Mouse (Mus musculus): ENCODE data around the gene Sept10. TPM values are rescaled to one million over a fixed set of nuclear protein-coding genes. Genes with fewer than 3 reads are reported as not detected.

Gene Sept10
- total RNA-seq, 2 experiments from 2014 or later: 6.4 to 7.3 TPM

DNA sequence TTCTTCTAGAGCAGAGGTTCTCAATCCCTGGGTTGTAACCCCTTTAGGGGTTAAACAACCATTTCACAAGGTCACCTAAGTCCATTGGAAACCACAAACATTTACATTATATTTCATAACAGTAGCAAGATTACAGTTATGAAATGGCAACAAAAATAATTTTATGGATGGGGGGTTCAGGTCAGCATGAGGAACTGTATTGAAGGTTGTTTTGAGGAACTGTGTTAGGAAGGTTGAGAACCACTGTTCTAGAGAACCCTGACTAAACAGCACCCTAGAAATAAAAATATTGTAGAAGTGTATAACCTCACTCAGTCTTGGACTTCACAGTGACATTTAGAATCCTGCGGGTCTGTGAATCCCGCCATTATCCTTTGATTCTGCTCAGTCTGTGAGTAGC is 13.6 kb upstream of the Sept10 start:
- intact Hi-C loops (cut with DNase I): no loop called here
- no peak for DNase-seq (ENCODE audit: low spot score in 2 of 2)

DNA sequence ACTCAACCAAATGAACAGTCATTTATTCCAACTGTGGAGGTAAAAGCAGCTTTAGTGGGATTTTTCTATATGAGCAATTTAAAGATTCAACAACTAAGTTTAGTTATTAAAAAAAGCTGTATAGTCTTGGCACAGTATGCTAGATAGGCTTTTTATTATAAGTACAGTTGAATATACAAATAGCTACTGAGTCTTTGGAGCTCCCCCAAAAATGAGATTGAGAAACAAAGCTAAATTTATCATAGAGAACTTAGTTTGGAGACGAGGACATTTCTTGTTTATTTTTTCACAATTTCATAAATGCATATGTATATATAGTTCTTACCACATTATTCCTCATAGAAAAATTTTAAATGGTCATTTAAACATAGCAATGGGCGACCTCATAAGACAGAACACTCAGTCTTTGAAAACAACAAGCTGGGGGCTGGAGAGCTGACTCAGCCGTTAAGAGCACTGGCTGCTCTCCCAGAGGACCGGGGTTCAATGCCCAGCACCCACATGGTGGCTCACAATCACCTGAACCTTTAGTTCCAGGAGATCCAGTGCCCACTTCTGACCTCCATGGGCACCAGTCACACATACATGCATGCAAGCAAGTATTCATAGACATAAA is 7.7 kb upstream of the Sept10 start:
- no peak for DNase-seq (ENCODE audit: low spot score in 2 of 2)
- intact Hi-C loops (cut with DNase I): no loop called here

DNA sequence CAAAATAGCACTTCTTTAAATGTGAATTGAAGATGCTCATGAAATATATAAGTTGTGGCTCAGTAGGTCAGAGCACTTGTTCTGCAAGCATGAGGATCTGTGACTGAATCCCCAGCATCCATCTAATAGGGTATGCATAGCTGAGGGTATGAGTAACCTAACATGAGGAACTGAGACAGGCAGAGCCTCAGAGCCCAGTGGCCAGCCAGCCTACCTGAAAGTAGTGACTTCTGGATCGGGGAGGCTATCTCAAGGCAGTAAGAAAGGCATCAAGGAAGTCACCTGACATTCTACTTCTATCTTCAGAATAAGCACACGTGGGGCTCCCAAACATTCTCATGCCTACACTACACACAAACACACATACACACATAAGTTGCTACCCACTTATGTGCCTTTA is 3.5 kb upstream of the Sept10 start:
- intact Hi-C loops (cut with DNase I): no loop called here
- DNase-seq (ENCODE audit: low spot score in 2 of 2): no peak

DNA sequence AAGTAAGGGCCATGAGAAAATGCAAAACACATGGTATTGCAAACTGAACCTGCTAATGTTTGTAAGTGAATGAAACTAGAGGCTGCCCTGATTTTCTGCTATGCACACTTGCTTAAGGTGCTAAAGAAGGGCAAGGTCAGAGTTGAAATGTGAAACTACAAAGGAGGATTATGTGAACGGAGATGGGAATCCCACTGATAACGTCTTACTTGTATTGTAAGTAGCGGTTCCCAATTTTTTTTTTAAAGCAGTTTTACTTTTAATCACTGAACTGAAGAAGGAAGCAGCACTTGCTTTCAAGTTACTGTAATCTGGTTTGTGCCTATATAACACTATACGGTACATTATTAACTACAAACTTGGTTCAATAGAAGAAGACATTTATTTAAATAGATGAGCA is 2.2 kb upstream of the Sept10 start:
- intact Hi-C loops (cut with DNase I): loop anchor here (5.0 kb wide), 1 partner anchor 57 kb away; no protein-coding TSS in a partner anchor
- no peak for DNase-seq (ENCODE audit: low spot score in 2 of 2)

DNA sequence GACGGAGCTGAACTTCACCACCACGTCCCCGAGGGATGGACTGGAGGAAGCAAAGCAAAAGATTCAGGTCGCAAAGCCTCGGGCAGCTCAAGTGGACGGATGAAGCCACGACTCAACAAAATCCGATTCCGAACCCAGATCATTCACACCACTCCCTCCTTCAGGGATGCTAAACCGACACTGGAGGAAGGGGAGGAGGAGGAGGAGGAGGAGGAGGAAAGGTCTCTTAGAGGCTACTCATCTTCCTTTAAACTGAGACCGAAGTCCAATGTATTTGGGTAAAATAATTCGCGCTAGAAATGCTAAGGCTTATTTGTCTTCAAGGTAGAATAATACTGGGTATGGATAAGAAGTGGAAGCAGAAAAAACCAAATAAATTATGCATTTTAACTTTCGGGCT is 1.7 kb upstream of the Sept10 start:
- DNase-seq (ENCODE audit: low spot score in 2 of 2): no peak
- intact Hi-C loops (cut with DNase I): loop anchor here (5.0 kb wide), 1 partner anchor 56 kb away; no protein-coding TSS in a partner anchor

DNA sequence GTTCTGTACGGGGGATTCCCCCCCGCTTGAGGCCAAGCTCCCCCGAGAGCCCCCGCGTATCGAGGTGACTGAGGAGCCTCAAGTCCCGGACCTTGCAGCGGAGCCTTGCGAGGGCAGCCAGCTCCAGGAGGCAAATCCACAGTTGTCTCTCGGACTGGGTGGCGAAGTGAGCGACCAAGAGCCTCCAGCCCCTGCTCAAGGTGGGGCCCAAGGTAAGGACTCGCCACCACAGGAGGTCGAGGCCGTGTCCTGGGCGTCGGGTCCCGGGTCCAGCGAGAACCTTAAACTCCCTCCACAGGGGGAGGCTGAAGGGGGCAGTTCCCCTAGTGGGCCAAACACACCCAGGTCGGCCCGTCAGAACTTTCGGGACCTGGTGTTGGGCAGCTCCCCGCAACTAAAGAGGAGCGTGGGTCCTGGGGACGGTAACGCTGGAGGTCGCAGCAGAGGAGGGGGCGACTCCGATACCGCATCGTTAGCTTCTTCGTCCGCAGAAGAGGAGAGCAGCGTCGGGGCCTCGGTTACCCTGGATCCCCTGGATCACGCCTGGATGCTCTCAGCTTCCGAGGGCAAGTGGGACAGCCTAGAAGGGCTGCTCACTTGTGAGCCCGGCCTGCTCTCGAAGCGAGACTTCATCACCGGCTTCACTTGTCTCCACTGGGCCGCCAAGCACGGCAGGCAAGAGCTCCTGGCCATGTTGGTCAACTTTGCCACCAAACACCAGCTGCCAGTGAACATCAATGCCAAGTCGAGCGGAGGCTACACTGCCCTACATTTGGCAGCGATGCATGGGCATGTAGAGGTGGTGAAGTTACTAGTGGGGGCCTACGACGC is 839 bp upstream of the Sept10 start:
- intact Hi-C loops (cut with DNase I): loop anchor here (5.0 kb wide), 1 partner anchor 55 kb away; no protein-coding TSS in a partner anchor
- DNase-seq (ENCODE audit: low spot score in 2 of 2): peak; percentile 22 to 25

DNA sequence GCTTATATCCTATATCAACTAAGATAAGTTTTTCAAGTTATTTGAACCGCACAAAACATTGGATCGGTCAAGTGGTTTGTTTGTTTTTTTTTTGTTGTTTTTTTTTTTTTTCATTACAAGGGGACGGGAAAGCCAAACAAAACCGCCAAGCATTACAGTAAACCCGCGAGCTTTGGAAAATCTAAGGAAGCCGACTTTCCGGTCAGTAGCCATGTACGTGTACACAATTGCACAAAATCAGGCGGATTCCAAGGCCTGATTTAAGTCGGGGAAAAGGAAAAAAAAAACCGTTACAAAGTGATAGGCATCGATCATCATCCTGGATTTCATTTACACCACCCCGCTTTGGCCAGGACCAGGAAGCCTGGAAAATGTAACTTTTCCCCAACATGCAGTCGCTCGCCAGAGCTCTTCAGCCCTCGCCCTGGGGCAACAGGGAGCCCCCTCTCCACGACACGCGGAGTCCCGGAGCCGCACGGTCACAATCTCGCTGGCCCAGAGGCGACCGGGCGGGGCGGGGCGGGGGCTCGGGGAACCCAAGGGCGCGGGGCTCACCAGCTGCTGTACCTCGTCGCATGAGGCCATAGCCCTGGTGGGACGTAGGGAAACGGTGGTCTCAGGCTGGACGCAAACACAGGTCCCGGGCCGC is 699 bp downstream of the Sept10 start:
- intact Hi-C loops (cut with DNase I): loop anchor here (2.0 to 5.0 kb wide), 2 partner anchors 54 to 72 kb away; no protein-coding TSS in a partner anchor
- DNase-seq (ENCODE audit: low spot score in 2 of 2): no peak

DNA sequence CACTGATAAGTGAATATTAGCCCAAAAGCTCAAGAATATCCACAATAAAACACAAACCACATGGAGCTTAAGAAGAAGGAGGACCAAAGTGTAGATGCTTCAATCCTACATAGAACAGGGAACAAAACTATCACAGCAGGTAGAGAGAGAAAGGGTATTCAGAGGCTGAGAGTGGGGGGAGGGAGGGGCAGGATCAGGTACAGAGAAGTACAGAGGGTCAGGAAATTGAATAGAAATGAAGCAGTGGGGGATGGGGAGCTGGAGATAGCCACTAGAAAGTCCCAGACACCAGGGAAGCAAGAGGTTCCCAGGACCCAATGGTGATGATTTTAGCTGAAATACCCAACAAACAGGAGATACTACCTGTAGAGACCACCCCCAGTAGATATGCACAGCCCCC is 21.6 kb downstream of the Sept10 start:
- no peak for DNase-seq (ENCODE audit: low spot score in 2 of 2)
- intact Hi-C loops (cut with DNase I): no loop called here

DNA sequence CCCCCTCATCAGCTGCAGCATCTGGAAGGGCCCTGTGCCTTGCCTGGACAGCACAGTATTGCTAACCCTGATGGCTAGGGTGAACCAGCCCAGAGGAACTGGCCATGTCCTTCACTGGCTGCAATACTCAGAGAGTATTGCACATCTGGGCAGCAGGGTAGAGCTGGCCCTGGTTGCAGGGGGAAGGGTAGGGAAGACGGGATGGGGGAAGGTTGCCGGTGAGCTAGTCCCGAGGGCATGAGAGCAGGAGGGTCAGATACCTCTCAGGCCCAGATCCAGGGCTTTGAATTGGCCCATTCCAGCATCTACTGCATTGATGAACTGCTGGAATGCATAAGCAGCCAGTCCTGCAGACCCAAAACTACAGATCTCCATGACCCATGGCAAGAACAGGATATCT is 24.9 kb downstream of the Sept10 start:
- DNase-seq (ENCODE audit: low spot score in 2 of 2): no peak
- intact Hi-C loops (cut with DNase I): no loop called here

DNA sequence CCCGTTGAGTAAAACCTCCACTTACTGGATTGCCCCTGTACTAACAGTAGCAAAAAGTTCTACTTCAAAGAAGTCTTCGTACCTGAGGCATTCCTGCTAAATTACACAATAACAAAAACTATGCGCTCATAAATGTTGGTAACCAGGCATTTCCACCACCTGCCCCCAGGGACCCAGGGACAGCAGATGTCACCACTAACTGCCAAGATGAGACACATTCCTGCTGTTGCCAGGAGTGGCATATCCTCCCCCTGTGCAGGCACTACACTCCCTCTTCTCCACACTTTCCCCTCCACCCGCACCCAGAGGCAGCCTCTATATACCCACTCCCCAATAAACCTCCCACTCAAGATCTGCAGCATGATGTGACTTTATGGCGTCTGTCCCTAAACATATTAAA is 26.8 kb downstream of the Sept10 start:
- no peak for DNase-seq (ENCODE audit: low spot score in 2 of 2)
- intact Hi-C loops (cut with DNase I): no loop called here

DNA sequence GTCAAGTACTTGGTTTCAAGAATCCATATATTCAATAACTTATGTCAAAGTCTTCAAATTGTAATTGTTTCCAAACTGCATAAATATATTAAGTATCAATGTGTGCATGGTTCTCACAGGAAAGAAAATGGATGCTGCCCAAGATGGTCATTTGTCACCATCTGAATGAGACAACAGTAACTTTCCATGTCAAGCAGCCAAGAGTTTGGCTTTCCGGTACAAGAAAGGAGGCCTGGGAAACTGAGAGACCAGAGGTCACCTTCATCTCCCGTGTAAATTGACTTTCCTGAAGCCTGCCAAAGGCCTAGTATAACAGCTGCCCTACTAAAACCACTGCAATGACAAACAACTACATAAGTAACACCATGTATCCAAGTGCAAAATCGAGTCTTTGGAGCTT is 39.3 kb downstream of the Sept10 start:
- intact Hi-C loops (cut with DNase I): no loop called here
- no peak for DNase-seq (ENCODE audit: low spot score in 2 of 2)

DNA sequence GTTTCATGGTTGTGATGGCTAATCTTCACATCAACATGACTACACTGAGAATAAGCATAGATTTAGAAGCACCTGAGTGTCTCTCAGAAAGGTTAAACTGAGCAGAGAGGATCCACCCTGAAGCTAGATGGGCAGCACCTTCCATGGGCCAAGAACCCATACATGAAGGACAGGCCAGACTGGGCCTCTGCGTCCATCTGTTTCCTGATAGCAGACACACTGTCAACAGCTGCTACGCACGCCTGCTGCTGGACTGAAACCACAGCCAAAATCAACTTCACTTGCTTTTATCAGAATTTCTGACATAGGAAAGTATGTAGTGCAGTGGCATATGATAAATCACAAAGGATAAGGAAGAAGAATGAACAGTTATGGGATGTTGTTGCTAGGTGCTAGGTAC is 42.0 kb downstream of the Sept10 start:
- intact Hi-C loops (cut with DNase I): no loop called here

DNA sequence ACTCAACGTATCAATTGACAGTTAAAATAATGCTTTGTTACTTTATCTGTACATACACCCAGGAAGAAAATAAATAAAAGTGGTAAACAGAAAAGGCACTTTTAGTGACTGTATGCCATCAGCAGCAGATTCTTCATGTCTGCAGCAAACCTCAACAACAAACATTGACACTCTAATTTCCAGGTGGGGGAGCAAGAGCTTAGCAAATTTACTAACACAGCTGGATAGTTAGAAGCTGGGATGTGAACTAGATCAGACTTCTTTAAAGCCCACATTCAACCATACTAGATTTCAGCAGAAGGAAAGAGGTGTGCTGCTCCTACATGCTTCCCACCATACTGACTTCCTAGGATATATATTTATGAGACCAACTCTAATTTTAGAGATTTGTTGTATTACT is 49.1 kb downstream of the Sept10 start:
- DNase-seq (ENCODE audit: low spot score in 2 of 2): no peak
- intact Hi-C loops (cut with DNase I): no loop called here

More for the DNA sequence above, 42.0 kb downstream of the Sept10 start:
- no peak for DNase-seq (ENCODE audit: low spot score in 2 of 2)

DNA sequence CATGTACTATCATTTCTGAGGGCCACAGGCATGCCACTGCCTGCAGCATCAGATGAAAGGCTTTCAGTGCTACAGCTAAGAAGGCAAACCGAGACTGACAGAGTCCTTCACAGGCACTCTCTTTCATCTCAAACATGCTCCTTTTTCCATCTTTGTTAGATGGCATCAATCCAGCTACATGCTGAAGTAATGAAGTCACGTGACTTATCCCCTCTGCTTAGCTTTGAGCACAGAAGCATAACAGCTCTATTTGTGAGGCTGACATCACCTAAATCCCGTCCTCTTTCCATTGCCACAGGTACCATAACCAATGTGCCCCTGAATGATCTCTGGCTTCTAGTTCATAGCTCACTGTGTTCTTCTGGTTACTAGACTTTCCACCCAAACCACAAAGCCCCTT is 50.6 kb downstream of the Sept10 start:
- DNase-seq (ENCODE audit: low spot score in 2 of 2): no peak
- intact Hi-C loops (cut with DNase I): no loop called here

DNA sequence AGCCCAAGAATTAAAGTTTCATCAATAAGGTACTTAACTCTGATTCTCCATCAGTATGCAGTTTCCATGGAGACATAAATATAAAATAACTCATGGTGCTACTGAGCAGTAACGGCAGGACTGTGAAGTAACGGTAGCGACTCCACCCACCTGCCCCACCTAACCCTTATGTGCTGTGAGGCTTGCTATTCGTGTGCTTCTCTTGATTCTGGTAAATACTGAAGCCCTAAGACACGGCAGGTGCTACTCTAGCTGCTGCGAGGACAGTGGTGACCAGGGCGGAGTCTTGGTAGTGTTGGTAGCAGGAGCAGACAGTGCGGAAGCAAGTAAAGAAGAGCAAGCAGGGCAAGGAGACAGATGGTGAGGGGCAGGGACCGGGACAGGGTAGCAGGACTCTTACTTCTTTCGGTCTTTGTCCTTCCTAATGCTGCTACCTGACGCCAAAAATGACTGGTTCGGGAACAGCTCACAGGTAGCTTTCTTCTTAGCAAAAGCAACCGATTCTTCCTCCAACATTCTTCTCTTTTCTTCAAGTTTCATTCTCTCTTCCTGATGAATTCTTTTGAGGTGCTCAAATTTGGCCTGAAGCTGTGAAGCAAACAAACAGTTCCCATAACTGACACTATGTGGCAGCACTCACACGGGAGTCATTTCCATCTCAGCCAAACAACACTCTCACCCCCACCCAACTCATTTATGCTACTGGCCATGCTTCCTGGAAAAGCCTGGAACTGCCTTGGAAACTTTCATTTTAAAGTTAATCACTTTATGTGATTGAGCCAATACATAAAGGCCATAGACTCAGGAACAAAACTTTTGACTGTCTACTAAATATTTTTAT is 55.3 kb downstream of the Sept10 start:
- peak; percentile 24 to 51 for DNase-seq (ENCODE audit: low spot score in 2 of 2)
- intact Hi-C loops (cut with DNase I): loop anchor here (2.0 to 5.0 kb wide), 2 partner anchors 56 to 126 kb away; partner anchors contain the start of genes Sept10 and Sowahc

DNA sequence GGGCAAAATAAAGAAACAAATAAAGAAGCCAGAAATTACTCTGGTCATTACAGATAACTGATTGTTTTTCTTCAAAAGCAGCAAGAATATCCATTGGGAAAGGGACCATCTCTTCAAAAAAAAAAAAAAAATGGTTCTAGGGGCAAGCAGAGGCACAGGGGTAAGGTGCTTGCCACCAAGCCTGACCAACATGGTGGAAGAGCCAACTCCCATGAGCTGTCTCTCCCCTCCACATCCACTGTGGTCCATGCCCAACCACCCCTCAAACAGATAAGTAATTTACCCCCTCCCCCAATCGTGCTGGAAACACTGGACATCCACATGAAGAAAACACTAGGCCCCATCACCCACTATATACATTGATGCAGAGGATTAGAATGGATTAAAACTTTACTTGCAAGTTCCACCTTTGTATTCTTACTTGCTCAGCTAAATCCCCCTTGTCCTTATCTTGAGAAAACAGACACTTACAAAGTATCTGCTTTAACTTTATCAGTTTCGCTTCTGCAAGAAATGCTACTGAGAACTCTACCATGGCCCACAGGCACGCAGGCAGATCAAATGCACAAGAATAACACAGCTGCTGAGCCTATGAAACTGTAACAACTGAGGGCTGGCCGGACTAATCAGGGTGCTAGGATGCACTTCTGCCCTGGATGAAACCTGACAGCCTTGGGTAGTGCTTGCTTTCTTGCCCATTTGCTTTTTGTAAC is 59.3 kb downstream of the Sept10 start:
- intact Hi-C loops (cut with DNase I): no loop called here
- no peak for DNase-seq (ENCODE audit: low spot score in 2 of 2)

DNA sequence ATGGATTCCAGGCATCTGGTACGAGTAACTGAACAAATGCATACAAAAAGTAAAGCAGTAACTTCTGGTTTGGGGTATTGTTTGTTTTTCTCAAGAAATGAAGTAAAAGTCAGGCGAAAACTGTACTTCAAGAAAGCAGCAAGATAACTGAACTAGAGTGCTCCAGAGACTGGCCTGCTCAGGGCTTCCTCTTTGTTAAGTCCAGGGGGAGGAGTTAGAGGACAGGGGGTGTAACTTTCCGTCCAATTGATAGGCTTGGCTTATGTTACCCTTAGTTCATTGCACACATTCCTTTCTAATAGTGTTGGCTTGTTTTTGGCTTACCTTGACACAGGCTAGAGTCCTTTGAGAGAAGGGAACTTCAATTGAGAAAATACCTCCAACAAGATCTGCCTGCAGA is 63.0 kb downstream of the Sept10 start:
- intact Hi-C loops (cut with DNase I): no loop called here
- no peak for DNase-seq (ENCODE audit: low spot score in 2 of 2)

DNA sequence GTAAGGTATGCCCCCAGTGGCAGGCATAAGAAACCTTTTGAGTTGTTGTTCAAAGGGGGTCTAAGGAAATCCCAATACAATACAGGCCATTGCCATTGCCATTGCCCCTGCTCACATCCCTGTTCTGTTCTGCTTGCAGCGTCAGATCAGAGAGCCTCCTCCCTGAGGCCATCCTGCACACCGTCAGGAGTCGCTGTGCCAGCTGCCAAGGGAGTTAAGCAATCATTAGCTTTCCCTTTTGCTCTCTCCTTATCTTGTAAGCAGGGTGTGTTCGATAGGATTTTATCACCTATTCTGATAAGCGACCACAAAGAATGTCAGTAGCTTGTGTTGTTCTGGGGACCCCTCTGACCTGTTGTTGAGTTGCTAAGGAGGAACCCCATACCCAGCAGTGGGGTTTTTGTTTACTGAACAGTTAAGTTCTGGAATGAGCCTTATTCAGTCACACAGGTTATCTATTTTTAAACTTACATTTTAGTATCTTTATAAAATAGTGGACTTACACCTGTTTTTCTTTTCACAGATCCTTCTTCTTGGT is 69.0 kb downstream of the Sept10 start:
- intact Hi-C loops (cut with DNase I): no loop called here
- no peak for DNase-seq (ENCODE audit: low spot score in 2 of 2)
